Mouse (Mus musculus): ENCODE measurements around the gene Mroh8. TPM values are rescaled to one million over a fixed set of nuclear protein-coding genes. Genes with fewer than 3 reads are reported as not detected.

Mroh8 gene
- polyA plus RNA-seq, 1 experiment from 2014 or later, result 0.85 TPM

Other genes starting within 250 kb of the Mroh8 start
- 4.1 and 4.2 TPM in 2 replicates for gene Soga1, start 200.3 kb downstream of the Mroh8 start, polyA plus RNA-seq (2015; fragmentation: Nextera tagmentation; extraction: Ambion mirVana)
- not detected in 2 replicates for gene Tldc2, start 192.5 kb downstream of the Mroh8 start, polyA plus RNA-seq (2015; fragmentation: Nextera tagmentation; extraction: Ambion mirVana)
- 23.6 and 26.6 TPM in 2 replicates for gene Samhd1, start 144.3 kb downstream of the Mroh8 start, polyA plus RNA-seq (2015; fragmentation: Nextera tagmentation; extraction: Ambion mirVana)
- 21.2 and 21.3 TPM in 2 replicates for gene Rbl1, start 75.0 kb downstream of the Mroh8 start, polyA plus RNA-seq (2015; fragmentation: Nextera tagmentation; extraction: Ambion mirVana)
- gene Rpn2, start 532 bp downstream of the Mroh8 start, polyA plus RNA-seq (2015; fragmentation: Nextera tagmentation; extraction: Ambion mirVana), result 307 and 325 TPM in 2 replicates
- 0.57 TPM in 1 of 2 replicates, not detected in the other for gene Ghrh, start 68.0 kb upstream of the Mroh8 start, polyA plus RNA-seq (2015; fragmentation: Nextera tagmentation; extraction: Ambion mirVana)
- 93.8 and 104 TPM in 2 replicates for gene Manbal, start 88.0 kb upstream of the Mroh8 start, polyA plus RNA-seq (2015; fragmentation: Nextera tagmentation; extraction: Ambion mirVana)
- 20.8 and 22.4 TPM in 2 replicates for gene Src, start 138.9 kb upstream of the Mroh8 start, polyA plus RNA-seq (2015; fragmentation: Nextera tagmentation; extraction: Ambion mirVana)